Mouse (Mus musculus) olfactory bulb, adult 2 months (tissue): ENCODE results near the gene Gm42715. TPM values are rescaled to one million over a fixed set of nuclear protein-coding genes. Genes with fewer than 3 reads are reported as not detected.
"Not testable (repeated sequence)": the region's sequence is repeated elsewhere in the genome, so short reads cannot be mapped to it uniquely, and the experiment has no call there.

Experiments used
- H3K27ac ChIP-seq: fragments of 200-500 bp; 2 replicates; pipeline ENCODE4 v1.5.1; 2012; ENCODE audit warnings: low read depth, low read length; ENCODE audit not compliant: insufficient read depth
- H3K4me1 ChIP-seq: fragments of 200-500 bp; 2 replicates; pipeline ENCODE4 v1.6.1; 2012; ENCODE audit warnings: low read length; ENCODE audit not compliant: control insufficient read depth, insufficient read depth
- H3K4me3 ChIP-seq: fragments of 200-500 bp; 2 replicates; pipeline ENCODE4 v1.5.1; 2012; ENCODE audit warnings: mild to moderate bottlenecking, low read depth, low read length, moderate library complexity; ENCODE audit not compliant: insufficient read depth
- CTCF ChIP-seq: fragments of 200-500 bp; IDR thresholded peaks from 2 replicates; pipeline ENCODE4 v1.5.1; 2012; ENCODE audit warnings: low read depth, mild to moderate bottlenecking, low read length, moderate library complexity; ENCODE audit not compliant: insufficient read depth
- POLR2A ChIP-seq: fragments of 200-500 bp; IDR thresholded peaks from 2 replicates; pipeline ENCODE4 v1.6.1; 2012; ENCODE audit warnings: mild to moderate bottlenecking, low read depth, low read length, moderate library complexity; ENCODE audit not compliant: insufficient read depth
- WGBS: fragments of 180-500 bp; shearing (Covaris S2); methylation state at CpG from one replicate; pipeline ENCODE4 v1.1.7; 2018; 5-methylcytosine and 5-hydroxymethylcytosine counted together
- polyA plus RNA-seq: library from polyadenylated mRNA; stranded (reverse); fragments of >200 nt; gene quantifications from 2 replicates; pipeline ENCODE4 v1.2.4, GENCODE M21; 2012; ENCODE audit warnings: low replicate concordance; ENCODE audit not compliant: missing spikeins, insufficient read depth, insufficient read length

Gm42715 gene
- polyA plus RNA-seq, 1 experiment = not detected

- Histone ChIP-seq H3K4me3 (no peak overlapping the region), H3K27ac (no peak overlapping the region), H3K4me1 (peaks cover 2% of the 10 kb centered on the region; the same call in 1 of the 2 replicates)
- 97% methylated on average over 7 of the region's 7 CpGs for WGBS
- no peak for TF ChIP-seq CTCF
Measured at GRCm38 (mm10) chr7:127489982-127490381, 29.4 kb upstream of the Gm42715 start.

- Histone ChIP-seq H3K4me3 (no peak overlapping the region), H3K27ac (no peak overlapping the region), H3K4me1 (no peaks in the 10 kb centered on the region)
- no peak for TF ChIP-seq POLR2A
- TF ChIP-seq CTCF = no peak
- 70% methylated on average over 3 of the region's 3 CpGs for WGBS
Measured at GRCm38 (mm10) chr7:127491846-127492245, 27.5 kb upstream of the Gm42715 start.

- no peak for TF ChIP-seq POLR2A
- no peak for TF ChIP-seq CTCF
- no peak overlapping the region for H3K27ac ChIP-seq
- no peak overlapping the region for H3K4me3 ChIP-seq
- H3K4me1 ChIP-seq = no peaks in the 10 kb centered on the region
Measured at GRCm38 (mm10) chr7:127494648-127495047, 24.7 kb upstream of the Gm42715 start.

- 77% methylated on average over 2 of the region's 2 CpGs for WGBS
- TF ChIP-seq CTCF (no peak), POLR2A (no peak)
Measured at GRCm38 (mm10) chr7:127497382-127497781, 22.0 kb upstream of the Gm42715 start.

GRCm38 (mm10) chr7:127498407-127498806, 21.0 kb upstream of the Gm42715 start:
- Histone ChIP-seq H3K27ac (no peak overlapping the region), H3K4me3 (no peak overlapping the region), H3K4me1 (no peaks in the 10 kb centered on the region)
- TF ChIP-seq POLR2A = no peak
- no peak for TF ChIP-seq CTCF
- WGBS = 30% methylated on average over 3 of the region's 3 CpGs

More at GRCm38 (mm10) chr7:127497382-127497781, 22.0 kb upstream of the Gm42715 start:
- no peak overlapping the region for H3K27ac ChIP-seq
- no peak overlapping the region for H3K4me3 ChIP-seq
- no peaks in the 10 kb centered on the region for H3K4me1 ChIP-seq

GRCm38 (mm10) chr7:127508291-127508690, 11.1 kb upstream of the Gm42715 start:
- H3K4me3 ChIP-seq = no peak overlapping the region
- 94% methylated on average over 3 of the region's 3 CpGs for WGBS
- TF ChIP-seq POLR2A (no peak), CTCF (no peak)
- H3K4me1 ChIP-seq = peaks cover 3% of the 10 kb centered on the region; the same call in 1 of the 2 replicates
- H3K27ac ChIP-seq = no peak overlapping the region

- WGBS = 88% methylated on average over 4 of the region's 4 CpGs
- H3K27ac ChIP-seq, H3K4me1 ChIP-seq, H3K4me3 ChIP-seq: not testable (repeated sequence)
Measured at GRCm38 (mm10) chr7:127509830-127510229, 9.6 kb upstream of the Gm42715 start.

GRCm38 (mm10) chr7:127511241-127511640, 8.1 kb upstream of the Gm42715 start:
- Histone ChIP-seq H3K4me1 (peaks cover 5% of the 10 kb centered on the region; the same call in 1 of the 2 replicates), H3K27ac (no peak overlapping the region), H3K4me3 (no peak overlapping the region)
- 18% methylated on average over 8 of the region's 8 CpGs for WGBS
- TF ChIP-seq POLR2A (no peak), CTCF (no peak)

- peak within 1 kb of the TSS; percentile 99 for H3K4me3 ChIP-seq
- TF ChIP-seq POLR2A (peak; percentile 84), CTCF (no peak)
- peak within 1 kb of the TSS; percentile 99 for H3K27ac ChIP-seq
- WGBS = under 1% methylated on average over 37 of the region's 37 CpGs
- peaks cover 5% of the 10 kb centered on the region; the same call in 1 of the 2 replicates for H3K4me1 ChIP-seq
Measured at GRCm38 (mm10) chr7:127511808-127512230, 7.6 kb upstream of the Gm42715 start, which contains the start of gene Srcap. Gene Srcap (plus strand): TSS chr7:127511983.

GRCm38 (mm10) chr7:127512231-127513015, 7.0 kb upstream of the Gm42715 start:
- WGBS = under 1% methylated on average over 91 of the region's 93 CpGs
- H3K27ac ChIP-seq = peak overlapping the region; percentile 99
- TF ChIP-seq CTCF (no peak), POLR2A (peak; percentile 3; the same call in 1 of the 2 replicates)
- H3K4me1 ChIP-seq = peaks cover 5% of the 10 kb centered on the region; the same call in 1 of the 2 replicates
- peak overlapping the region; percentile 99 for H3K4me3 ChIP-seq
